Mouse (Mus musculus) testis, adult 2 months (tissue): ENCODE measurements around the gene Cdc14a. TPM values are rescaled to one million over a fixed set of nuclear protein-coding genes. Genes with fewer than 3 reads are reported as not detected.

Experiments
- H3K27ac ChIP-seq: fragments of 200-500 bp; 2 replicates; pipeline ENCODE4 v1.5.1; 2012; ENCODE audit warnings: low read depth, low read length; ENCODE audit not compliant: control insufficient read depth, insufficient read depth
- H3K27me3 ChIP-seq: fragments of 200-500 bp; 2 replicates; pipeline ENCODE4 v1.6.1; 2012; ENCODE audit warnings: mild to moderate bottlenecking, low read length, moderate library complexity; ENCODE audit not compliant: control insufficient read depth, insufficient read depth
- H3K36me3 ChIP-seq: fragments of 200-500 bp; 2 replicates; pipeline ENCODE4 v1.6.1; 2012; ENCODE audit warnings: mild to moderate bottlenecking, low read length; ENCODE audit not compliant: control insufficient read depth, insufficient read depth
- H3K4me1 ChIP-seq: fragments of 200-500 bp; 2 replicates; pipeline ENCODE4 v1.6.1; 2012; ENCODE audit warnings: low read length; ENCODE audit not compliant: control insufficient read depth, insufficient read depth
- H3K4me3 ChIP-seq: fragments of 200-500 bp; 2 replicates; pipeline ENCODE4 v1.5.1; 2012; ENCODE audit warnings: low read depth, mild to moderate bottlenecking, low read length, moderate library complexity, mixed read lengths; ENCODE audit not compliant: control insufficient read depth
- CTCF ChIP-seq: fragments of 200-500 bp; IDR thresholded peaks from 2 replicates; pipeline ENCODE4 v1.5.1; 2012; ENCODE audit warnings: low read depth, mild to moderate bottlenecking, inconsistent platforms, low read length, moderate library complexity; ENCODE audit not compliant: control insufficient read depth, insufficient read depth, insufficient replicate concordance
- POLR2A ChIP-seq: fragments of 200-500 bp; IDR thresholded peaks from 2 replicates; pipeline ENCODE4 v1.6.1; 2012; ENCODE audit warnings: low read depth, mild to moderate bottlenecking, inconsistent platforms, low read length, moderate library complexity; ENCODE audit not compliant: control insufficient read depth
- polyA plus RNA-seq: library from polyadenylated mRNA; depleted of rRNA; stranded (reverse); fragments of >200 nt; gene quantifications from 2 replicates; pipeline ENCODE4 v1.2.3, GENCODE M21; 2012

Cdc14a gene
- polyA plus RNA-seq, 1 experiment: 64.6 TPM

- Histone ChIP-seq H3K4me1 (no peaks in the 10 kb centered on the region), H3K36me3 (no peaks in the 10 kb centered on the region), H3K27me3 (no peaks in the 10 kb centered on the region), H3K4me3 (no peak overlapping the region), H3K27ac (no peak overlapping the region)
- TF ChIP-seq CTCF (no peak), POLR2A (no peak)
Observed at GRCm38 (mm10) chr3:116310033-116310432, 113.8 kb downstream of the Cdc14a start.

- Histone ChIP-seq H3K36me3 (no peaks in the 10 kb centered on the region), H3K4me1 (no peaks in the 10 kb centered on the region), H3K4me3 (no peak overlapping the region), H3K27me3 (no peaks in the 10 kb centered on the region), H3K27ac (no peak overlapping the region)
- TF ChIP-seq POLR2A (no peak), CTCF (no peak)
Observed at GRCm38 (mm10) chr3:116304800-116305753, 118.8 kb downstream of the Cdc14a start.

- TF ChIP-seq POLR2A (no peak), CTCF (no peak)
- H3K27ac ChIP-seq: no peak overlapping the region
- no peaks in the 10 kb centered on the region for H3K4me1 ChIP-seq
- H3K27me3 ChIP-seq: no peaks in the 10 kb centered on the region
- H3K36me3 ChIP-seq: no peaks in the 10 kb centered on the region
- no peak overlapping the region for H3K4me3 ChIP-seq
Observed at GRCm38 (mm10) chr3:116302581-116302980, 121.3 kb downstream of the Cdc14a start.

GRCm38 (mm10) chr3:116301754-116302153 lies 122.1 kb downstream of the Cdc14a start:
- Histone ChIP-seq H3K4me3 (no peak overlapping the region), H3K27ac (no peak overlapping the region), H3K4me1 (no peaks in the 10 kb centered on the region), H3K27me3 (no peaks in the 10 kb centered on the region), H3K36me3 (no peaks in the 10 kb centered on the region)
- no peak for TF ChIP-seq POLR2A
- no peak for TF ChIP-seq CTCF

GRCm38 (mm10) chr3:116298727-116299126 lies 125.1 kb downstream of the Cdc14a start:
- H3K4me1 ChIP-seq: no peaks in the 10 kb centered on the region
- no peaks in the 10 kb centered on the region for H3K36me3 ChIP-seq
- H3K27me3 ChIP-seq: no peaks in the 10 kb centered on the region
- no peak overlapping the region for H3K4me3 ChIP-seq
- no peak for TF ChIP-seq CTCF
- no peak for TF ChIP-seq POLR2A
- H3K27ac ChIP-seq: no peak overlapping the region

GRCm38 (mm10) chr3:116298003-116298402 lies 125.8 kb downstream of the Cdc14a start:
- Histone ChIP-seq H3K27me3 (no peaks in the 10 kb centered on the region), H3K36me3 (no peaks in the 10 kb centered on the region), H3K27ac (no peak overlapping the region), H3K4me1 (no peaks in the 10 kb centered on the region), H3K4me3 (no peak overlapping the region)
- TF ChIP-seq POLR2A (no peak), CTCF (no peak)

- no peaks in the 10 kb centered on the region for H3K36me3 ChIP-seq
- TF ChIP-seq POLR2A: no peak
- no peak for TF ChIP-seq CTCF
- H3K4me3 ChIP-seq: no peak overlapping the region
- H3K27me3 ChIP-seq: no peaks in the 10 kb centered on the region
- H3K4me1 ChIP-seq: no peaks in the 10 kb centered on the region
- H3K27ac ChIP-seq: no peak overlapping the region
Observed at GRCm38 (mm10) chr3:116297170-116297569, 126.7 kb downstream of the Cdc14a start.

GRCm38 (mm10) chr3:116290041-116290815 lies 133.6 kb downstream of the Cdc14a start:
- H3K27ac ChIP-seq: no peak overlapping the region
- no peak overlapping the region for H3K4me3 ChIP-seq
- no peak for TF ChIP-seq CTCF
- TF ChIP-seq POLR2A: no peak
- H3K36me3 ChIP-seq: no peaks in the 10 kb centered on the region
- no peaks in the 10 kb centered on the region for H3K4me1 ChIP-seq
- H3K27me3 ChIP-seq: no peaks in the 10 kb centered on the region
